Mouse (Mus musculus): Measurements from ENCODE around the gene Kcnh1.

DNA sequence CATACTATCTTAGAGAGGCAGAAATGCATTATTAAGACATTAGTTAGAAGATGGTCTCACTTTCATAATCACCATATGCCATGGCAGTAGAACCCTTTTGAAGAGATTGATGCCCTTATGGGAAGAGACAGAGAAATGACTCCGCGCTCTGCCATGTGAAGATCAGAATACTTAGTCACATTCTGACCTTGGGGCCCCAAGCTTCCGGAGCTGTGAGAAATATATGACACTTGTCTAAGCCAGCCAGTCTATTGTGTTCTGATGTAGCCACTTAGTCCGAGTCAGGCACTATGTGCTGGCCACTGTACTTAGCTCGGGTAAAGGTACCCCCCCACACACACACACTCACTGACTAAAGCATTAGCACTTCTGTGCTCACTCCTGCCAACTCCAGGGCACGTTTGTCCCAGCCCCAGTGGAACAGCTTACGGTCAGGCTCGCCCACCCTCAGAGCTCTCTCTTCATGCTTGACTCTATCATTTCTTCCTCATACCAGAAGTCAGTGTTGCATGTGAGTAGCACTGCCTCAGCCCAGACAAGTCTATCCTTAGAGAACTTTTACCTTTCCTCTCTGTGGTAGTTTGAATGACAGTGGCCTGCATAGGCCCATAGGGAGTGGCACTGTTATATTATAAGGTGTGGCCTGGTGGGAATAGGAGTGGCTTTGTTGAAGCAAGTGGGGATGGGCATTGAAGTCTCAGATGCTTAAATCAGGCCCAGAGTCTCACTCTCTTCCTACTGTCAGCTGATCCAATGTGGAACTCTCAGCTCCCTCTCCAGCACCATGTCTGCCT, 212.5 kb downstream of the Kcnh1 start:
- TF ChIP-seq CTCF (IDR thresholded peaks at IDR 0.05; ENCODE audit: extremely low read depth, insufficient read depth, low read length) (no peak), POLR2A (IDR thresholded peaks at IDR 0.05; ENCODE audit: extremely low read depth, insufficient read depth, low read length) (no peak)
